Mouse (Mus musculus) neural tube, embryonic 14.5 days (tissue): Measurements from ENCODE around the gene Megf8. TPM values are rescaled to one million over a fixed set of nuclear protein-coding genes. Genes with fewer than 3 reads are reported as not detected.

ENCODE experiments used
- ATAC-seq: fragments of 200-750 bp; cut with Nextera tagmentation; 2 replicates; pipeline ENCODE4 v1.8.0; 2017; ENCODE audit warnings: low read depth, mild to moderate bottlenecking, moderate TSS enrichment, moderate library complexity
- H3K27ac ChIP-seq: fragments of 300-500 bp; sonication (generic); 2 replicates; pipeline ENCODE4 v1.5.1; 2014; ENCODE audit warnings: low read depth, mild to moderate bottlenecking, control low read depth, low read length, moderate library complexity, mixed read lengths
- H3K27me3 ChIP-seq: fragments of 300-500 bp; sonication (generic); 2 replicates; pipeline ENCODE4 v1.6.1; 2014; ENCODE audit warnings: low read length; ENCODE audit not compliant: control insufficient read depth, insufficient read depth
- H3K36me3 ChIP-seq: fragments of 300-500 bp; sonication (generic); 2 replicates; pipeline ENCODE4 v1.6.1; 2014; ENCODE audit warnings: low read length, mixed read lengths; ENCODE audit not compliant: control insufficient read depth, insufficient read depth
- H3K4me1 ChIP-seq: fragments of 300-500 bp; sonication (generic); 2 replicates; pipeline ENCODE4 v1.6.1; 2014; ENCODE audit warnings: low read length; ENCODE audit not compliant: control insufficient read depth, insufficient read depth
- H3K4me2 ChIP-seq: fragments of 300-500 bp; sonication (generic); 2 replicates; pipeline ENCODE4 v1.6.1; 2014; ENCODE audit warnings: mild to moderate bottlenecking, low read depth, low read length, control low read depth
- H3K4me3 ChIP-seq: fragments of 300-500 bp; sonication (generic); 2 replicates; pipeline ENCODE4 v1.5.1; 2014; ENCODE audit warnings: low read depth, low read length, control low read depth, mixed read lengths
- H3K9ac ChIP-seq: fragments of 300-500 bp; sonication (generic); replicated peaks from 2 replicates; pipeline ENCODE4 v1.6.1; 2014; ENCODE audit warnings: low read depth, mild to moderate bottlenecking, control low read depth, low read length, mixed read lengths
- H3K9me3 ChIP-seq: fragments of 300-500 bp; sonication (generic); 2 replicates; pipeline ENCODE4 v1.6.1; 2016; ENCODE audit warnings: low read length; ENCODE audit not compliant: control insufficient read depth
- WGBS: fragments of 180-500 bp; shearing (Covaris S2); extraction: QIAGEN DNeasy Blood & Tissue Kit; methylation state at CpG from one replicate; pipeline ENCODE4 v1.1.7; 2014; 5-methylcytosine and 5-hydroxymethylcytosine counted together
- polyA plus RNA-seq: library from polyadenylated mRNA; unstranded; fragments of >200 nt; fragmentation: Nextera tagmentation; extraction: Ambion mirVana; gene quantifications from 2 replicates; pipeline ENCODE4 v1.2.1, GENCODE M21; 2014

Gene Megf8
- polyA plus RNA-seq, 1 experiment from 2014 or later, result 22.6 TPM

GRCm38 (mm10) chr7:25303685-25304006 is 13.3 kb upstream of the Megf8 start:
- Histone ChIP-seq H3K9me3 (no peaks in the 10 kb centered on the region), H3K27ac (no peak overlapping the region), H3K4me1 (peaks cover 7% of the 10 kb centered on the region; the same call in 1 of the 2 replicates), H3K4me3 (no peak overlapping the region), H3K27me3 (no peaks in the 10 kb centered on the region), H3K36me3 (no peaks in the 10 kb centered on the region), H3K4me2 (no peak overlapping the region), H3K9ac (no peak overlapping the region)
- ATAC-seq, result no peak
- 71% methylated on average over 3 of the region's 3 CpGs for WGBS

GRCm38 (mm10) chr7:25305481-25305880 is 11.5 kb upstream of the Megf8 start:
- Histone ChIP-seq H3K4me2 (peak overlapping the region; percentile 83), H3K9ac (peak overlapping the region; percentile 93), H3K4me3 (peak overlapping the region; percentile 76), H3K36me3 (no peaks in the 10 kb centered on the region), H3K9me3 (no peaks in the 10 kb centered on the region), H3K4me1 (peaks cover 7% of the 10 kb centered on the region; the same call in 1 of the 2 replicates), H3K27me3 (no peaks in the 10 kb centered on the region), H3K27ac (peak overlapping the region; percentile 91)
- peak; percentile 19; the same call in 1 of the 2 replicates for ATAC-seq
- 0% methylated on average over 2 of the region's 2 CpGs for WGBS

GRCm38 (mm10) chr7:25305956-25306613 is 10.9 kb upstream of the Megf8 start, which contains the start of gene Tmem145:
TSS of gene Tmem145 (plus strand) at chr7:25306106.
- no peaks in the 10 kb centered on the region for H3K9me3 ChIP-seq
- H3K36me3 ChIP-seq, result no peaks in the 10 kb centered on the region
- H3K27me3 ChIP-seq, result no peaks in the 10 kb centered on the region
- H3K4me3 ChIP-seq, result peak within 1 kb of the TSS; percentile 76
- ATAC-seq, result peak; percentile 77
- peak within 1 kb of the TSS; percentile 83 for H3K4me2 ChIP-seq
- peaks cover 7% of the 10 kb centered on the region; the same call in 1 of the 2 replicates for H3K4me1 ChIP-seq
- peak within 1 kb of the TSS; percentile 91 for H3K27ac ChIP-seq
- WGBS, result 0% methylated on average over 47 of the region's 47 CpGs
- H3K9ac ChIP-seq, result peak within 1 kb of the TSS; percentile 93

- Histone ChIP-seq H3K4me1 (peaks cover 7% of the 10 kb centered on the region; the same call in 1 of the 2 replicates), H3K9me3 (no peaks in the 10 kb centered on the region), H3K36me3 (peaks cover 4% of the 10 kb centered on the region; the same call in 1 of the 2 replicates), H3K27ac (peak overlapping the region; percentile 91), H3K4me2 (peak overlapping the region; percentile 83), H3K27me3 (peaks cover 2% of the 10 kb centered on the region), H3K4me3 (peak overlapping the region; percentile 76), H3K9ac (peak overlapping the region; percentile 93)
- WGBS, result 34% methylated on average over 2 of the region's 2 CpGs
- ATAC-seq, result 0 out of 2 replicates have a peak, but pooled peaks have one; percentile 7
Observed at GRCm38 (mm10) chr7:25306614-25306996, 10.4 kb upstream of the Megf8 start.

GRCm38 (mm10) chr7:25308702-25309318 is 8.2 kb upstream of the Megf8 start:
- H3K36me3 ChIP-seq, result peaks cover 9% of the 10 kb centered on the region; the same call in 1 of the 2 replicates
- no peak overlapping the region for H3K27ac ChIP-seq
- H3K9ac ChIP-seq, result no peak overlapping the region
- H3K4me1 ChIP-seq, result peaks cover 7% of the 10 kb centered on the region; the same call in 1 of the 2 replicates
- H3K4me3 ChIP-seq, result no peak overlapping the region
- H3K4me2 ChIP-seq, result no peak overlapping the region
- H3K9me3 ChIP-seq, result no peaks in the 10 kb centered on the region
- H3K27me3 ChIP-seq, result peaks cover 20% of the 10 kb centered on the region
- no peak for ATAC-seq
- 69% methylated on average over 17 of the region's 17 CpGs for WGBS

- ATAC-seq, result no peak
- no peak overlapping the region for H3K27ac ChIP-seq
- H3K27me3 ChIP-seq, result peaks cover 27% of the 10 kb centered on the region
- H3K4me3 ChIP-seq, result no peak overlapping the region
- H3K9me3 ChIP-seq, result no peaks in the 10 kb centered on the region
- WGBS, result 92% methylated on average over 9 of the region's 9 CpGs
- H3K9ac ChIP-seq, result no peak overlapping the region
- peaks cover 9% of the 10 kb centered on the region; the same call in 1 of the 2 replicates for H3K36me3 ChIP-seq
- H3K4me1 ChIP-seq, result peaks cover 7% of the 10 kb centered on the region; the same call in 1 of the 2 replicates
- H3K4me2 ChIP-seq, result no peak overlapping the region
Observed at GRCm38 (mm10) chr7:25309425-25309824, 7.5 kb upstream of the Megf8 start.

- 83% methylated on average over 11 of the region's 11 CpGs for WGBS
- H3K9me3 ChIP-seq, result no peaks in the 10 kb centered on the region
- no peak overlapping the region for H3K9ac ChIP-seq
- no peaks in the 10 kb centered on the region for H3K4me1 ChIP-seq
- no peak for ATAC-seq
- peaks cover 9% of the 10 kb centered on the region; the same call in 1 of the 2 replicates for H3K36me3 ChIP-seq
- no peak overlapping the region for H3K4me2 ChIP-seq
- H3K27me3 ChIP-seq, result peaks cover 31% of the 10 kb centered on the region
- no peak overlapping the region for H3K4me3 ChIP-seq
- no peak overlapping the region for H3K27ac ChIP-seq
Observed at GRCm38 (mm10) chr7:25311193-25311592, 5.8 kb upstream of the Megf8 start.

- no peak overlapping the region for H3K9ac ChIP-seq
- peaks cover 9% of the 10 kb centered on the region; the same call in 1 of the 2 replicates for H3K36me3 ChIP-seq
- WGBS, result 52% methylated on average over 7 of the region's 7 CpGs
- no peak for ATAC-seq
- no peaks in the 10 kb centered on the region for H3K9me3 ChIP-seq
- H3K4me3 ChIP-seq, result no peak overlapping the region
- peaks cover 7% of the 10 kb centered on the region; the same call in 1 of the 2 replicates for H3K4me1 ChIP-seq
- peaks cover 31% of the 10 kb centered on the region for H3K27me3 ChIP-seq
- no peak overlapping the region for H3K27ac ChIP-seq
- H3K4me2 ChIP-seq, result no peak overlapping the region
Observed at GRCm38 (mm10) chr7:25313325-25313724, 3.6 kb upstream of the Megf8 start.
